Mouse (Mus musculus): ENCODE measurements around the gene Krt28. TPM values are rescaled to one million over a fixed set of nuclear protein-coding genes. Genes with fewer than 3 reads are reported as not detected.

Gene Krt28
- polyA plus RNA-seq (2012; rRNA removed) = not detected in 2 replicates

DNA sequence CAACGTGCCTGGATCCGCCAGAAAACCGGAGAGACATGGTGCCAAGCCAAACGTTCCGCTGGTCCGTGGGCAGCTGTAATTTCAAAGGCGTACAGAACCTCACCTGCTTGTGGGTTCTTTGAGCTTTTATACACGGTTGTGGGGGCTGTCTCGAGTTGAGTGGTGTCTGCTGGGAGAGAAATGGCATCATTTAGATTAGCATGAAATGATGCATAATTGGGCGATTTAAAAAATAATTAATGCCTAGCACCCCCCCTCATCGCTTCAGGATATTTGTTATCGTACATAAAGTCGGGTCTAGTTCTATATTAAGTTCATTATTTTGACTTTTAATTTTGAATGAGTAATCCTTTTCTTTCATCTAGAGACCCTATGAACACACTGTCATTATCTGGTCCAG lies at the start of gene Krt28:
Gene Krt28 (minus strand): TSS at position 101 of the 400 bp plus-strand sequence.
- Histone ChIP-seq H3K27ac (ENCODE audit: control insufficient read depth, insufficient read depth, low read length) (no peak within 1 kb of the TSS), H3K36me3 (ENCODE audit: control insufficient read depth, insufficient read depth, low read length) (no peaks in the 10 kb centered on the region), H3K4me1 (replicated peaks; ENCODE audit: control insufficient read depth, insufficient read depth, low read length) (peaks cover 7% of the 10 kb centered on the region), H3K27me3 (ENCODE audit: control insufficient read depth, insufficient read depth, low read length) (no peaks in the 10 kb centered on the region), H3K4me3 (ENCODE audit: control insufficient read depth, insufficient read depth, low read length) (no peak within 1 kb of the TSS)
- TF ChIP-seq CTCF (IDR thresholded peaks at IDR 0.05; ENCODE audit: borderline replicate concordance, control insufficient read depth, extremely low read depth, insufficient read depth, low read length, poor library complexity) = no peak
- no peak for TF ChIP-seq POLR2A (IDR thresholded peaks at IDR 0.05; ENCODE audit: control insufficient read depth, extremely low read depth, insufficient read depth, low read length, poor library complexity)
- WGBS = 85% methylated on average over 13 of the region's 13 CpGs
- DNase-seq = no peak

DNA sequence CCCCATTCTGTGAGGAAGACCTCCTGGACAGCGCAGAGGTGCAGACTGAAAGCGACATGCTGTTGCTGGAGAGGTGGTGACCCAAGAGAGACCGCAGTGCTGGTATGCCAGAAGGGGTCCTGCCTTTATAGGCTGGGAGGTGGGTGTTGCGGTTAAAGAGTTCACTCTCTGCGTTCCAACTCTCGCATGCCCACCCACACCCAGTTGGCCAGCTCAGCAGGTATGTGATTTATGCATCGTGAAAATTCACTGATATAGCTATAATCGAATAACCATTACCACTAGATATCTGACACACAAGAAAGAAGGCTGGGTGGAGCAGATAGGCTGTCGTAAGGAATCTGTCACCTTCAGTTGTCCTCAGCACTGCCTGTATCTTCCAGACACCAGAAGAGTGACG lies 47.5 kb upstream of the Krt28 start, which contains the start of gene Krt12:
Gene Krt12 (minus strand): TSS at position 101 of the 400 bp plus-strand sequence.
- 88% methylated on average over 10 of the region's 10 CpGs for WGBS
- H3K4me1 ChIP-seq (replicated peaks; ENCODE audit: control insufficient read depth, insufficient read depth, low read length) = no peaks in the 10 kb centered on the region
- DNase-seq = no peak
- H3K27ac ChIP-seq (ENCODE audit: control insufficient read depth, insufficient read depth, low read length) = no peak within 1 kb of the TSS
- TF ChIP-seq CTCF (IDR thresholded peaks at IDR 0.05; ENCODE audit: borderline replicate concordance, control insufficient read depth, extremely low read depth, insufficient read depth, low read length, poor library complexity) (no peak), POLR2A (IDR thresholded peaks at IDR 0.05; ENCODE audit: control insufficient read depth, extremely low read depth, insufficient read depth, low read length, poor library complexity) (no peak)
- no peak within 1 kb of the TSS for H3K4me3 ChIP-seq (ENCODE audit: control insufficient read depth, insufficient read depth, low read length)
- H3K27me3 ChIP-seq (ENCODE audit: control insufficient read depth, insufficient read depth, low read length) = no peaks in the 10 kb centered on the region
- no peaks in the 10 kb centered on the region for H3K36me3 ChIP-seq (ENCODE audit: control insufficient read depth, insufficient read depth, low read length)

DNA sequence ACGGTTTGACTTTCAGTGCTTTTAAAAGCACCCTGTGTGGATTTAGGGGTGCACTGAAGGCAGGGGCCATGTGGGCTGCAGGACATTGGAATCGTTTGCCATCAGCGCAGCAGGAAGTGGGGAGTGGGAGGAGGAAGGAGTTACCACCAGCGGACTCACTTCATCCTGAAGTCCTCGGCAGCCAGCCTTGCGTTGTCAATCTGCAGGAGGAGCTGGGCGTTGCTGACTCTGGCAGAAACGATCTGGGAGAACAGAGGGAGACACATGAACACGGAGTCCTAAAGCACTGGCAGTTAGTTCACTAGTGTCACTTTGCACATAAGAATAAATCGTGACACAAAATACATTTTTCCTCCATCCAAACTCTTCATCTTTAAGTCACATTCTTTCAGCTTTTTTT lies 45.9 kb upstream of the Krt28 start:
- no peak overlapping the region for H3K4me3 ChIP-seq (ENCODE audit: control insufficient read depth, insufficient read depth, low read length)
- DNase-seq = no peak
- 35% methylated on average over 10 of the region's 10 CpGs for WGBS
- no peaks in the 10 kb centered on the region for H3K4me1 ChIP-seq (replicated peaks; ENCODE audit: control insufficient read depth, insufficient read depth, low read length)
- no peaks in the 10 kb centered on the region for H3K27me3 ChIP-seq (ENCODE audit: control insufficient read depth, insufficient read depth, low read length)
- no peaks in the 10 kb centered on the region for H3K36me3 ChIP-seq (ENCODE audit: control insufficient read depth, insufficient read depth, low read length)
- TF ChIP-seq POLR2A (IDR thresholded peaks at IDR 0.05; ENCODE audit: control insufficient read depth, extremely low read depth, insufficient read depth, low read length, poor library complexity) (no peak), CTCF (IDR thresholded peaks at IDR 0.05; ENCODE audit: borderline replicate concordance, control insufficient read depth, extremely low read depth, insufficient read depth, low read length, poor library complexity) (no peak)
- no peak overlapping the region for H3K27ac ChIP-seq (ENCODE audit: control insufficient read depth, insufficient read depth, low read length)

DNA sequence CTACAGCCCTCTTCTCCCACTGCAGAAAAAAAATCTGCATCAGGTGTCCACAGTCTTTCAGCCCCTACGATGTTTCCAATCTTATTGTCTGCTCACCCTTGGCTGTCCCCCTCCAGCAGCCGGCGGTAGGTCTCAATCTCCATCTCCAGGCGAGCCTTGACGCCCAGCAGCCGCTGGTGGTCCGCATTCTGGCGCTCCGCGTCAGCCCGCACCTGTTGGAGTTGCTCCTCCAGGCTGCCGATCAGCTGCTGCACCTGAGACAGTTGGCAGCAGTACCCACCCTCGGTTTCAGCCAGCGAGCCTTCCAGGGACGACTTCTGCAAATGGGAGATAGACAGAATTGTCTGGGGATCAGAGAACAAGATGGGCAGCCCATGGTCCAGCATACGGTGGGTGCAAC lies 43.1 kb upstream of the Krt28 start:
- Histone ChIP-seq H3K36me3 (ENCODE audit: control insufficient read depth, insufficient read depth, low read length) (no peaks in the 10 kb centered on the region), H3K27me3 (ENCODE audit: control insufficient read depth, insufficient read depth, low read length) (no peaks in the 10 kb centered on the region), H3K27ac (ENCODE audit: control insufficient read depth, insufficient read depth, low read length) (no peak overlapping the region), H3K4me1 (replicated peaks; ENCODE audit: control insufficient read depth, insufficient read depth, low read length) (no peaks in the 10 kb centered on the region), H3K4me3 (ENCODE audit: control insufficient read depth, insufficient read depth, low read length) (no peak overlapping the region)
- no peak for DNase-seq
- 75% methylated on average over 16 of the region's 16 CpGs for WGBS
- TF ChIP-seq CTCF (IDR thresholded peaks at IDR 0.05; ENCODE audit: borderline replicate concordance, control insufficient read depth, extremely low read depth, insufficient read depth, low read length, poor library complexity) (no peak), POLR2A (IDR thresholded peaks at IDR 0.05; ENCODE audit: control insufficient read depth, extremely low read depth, insufficient read depth, low read length, poor library complexity) (no peak)

DNA sequence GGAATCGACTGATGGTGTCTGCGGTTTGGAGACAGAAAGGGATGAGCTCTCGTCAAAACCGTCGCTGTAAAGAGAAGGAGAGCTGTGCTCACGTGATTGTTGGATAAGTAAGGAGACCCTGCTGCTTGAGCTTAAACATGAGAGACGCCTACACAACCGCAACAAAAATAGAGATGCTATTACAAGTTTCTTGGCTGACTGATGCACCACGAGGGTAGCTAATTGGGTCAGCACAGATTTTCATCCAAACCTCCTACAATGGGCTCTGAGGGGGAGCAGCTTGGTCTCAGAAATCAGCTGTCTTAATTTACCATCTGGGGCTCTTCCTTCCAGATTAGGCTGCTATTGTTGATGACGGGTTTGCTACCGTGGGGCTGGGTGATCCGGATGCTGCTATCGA lies 42.2 kb upstream of the Krt28 start:
- TF ChIP-seq CTCF (IDR thresholded peaks at IDR 0.05; ENCODE audit: borderline replicate concordance, control insufficient read depth, extremely low read depth, insufficient read depth, low read length, poor library complexity) (no peak), POLR2A (IDR thresholded peaks at IDR 0.05; ENCODE audit: control insufficient read depth, extremely low read depth, insufficient read depth, low read length, poor library complexity) (no peak)

DNA sequence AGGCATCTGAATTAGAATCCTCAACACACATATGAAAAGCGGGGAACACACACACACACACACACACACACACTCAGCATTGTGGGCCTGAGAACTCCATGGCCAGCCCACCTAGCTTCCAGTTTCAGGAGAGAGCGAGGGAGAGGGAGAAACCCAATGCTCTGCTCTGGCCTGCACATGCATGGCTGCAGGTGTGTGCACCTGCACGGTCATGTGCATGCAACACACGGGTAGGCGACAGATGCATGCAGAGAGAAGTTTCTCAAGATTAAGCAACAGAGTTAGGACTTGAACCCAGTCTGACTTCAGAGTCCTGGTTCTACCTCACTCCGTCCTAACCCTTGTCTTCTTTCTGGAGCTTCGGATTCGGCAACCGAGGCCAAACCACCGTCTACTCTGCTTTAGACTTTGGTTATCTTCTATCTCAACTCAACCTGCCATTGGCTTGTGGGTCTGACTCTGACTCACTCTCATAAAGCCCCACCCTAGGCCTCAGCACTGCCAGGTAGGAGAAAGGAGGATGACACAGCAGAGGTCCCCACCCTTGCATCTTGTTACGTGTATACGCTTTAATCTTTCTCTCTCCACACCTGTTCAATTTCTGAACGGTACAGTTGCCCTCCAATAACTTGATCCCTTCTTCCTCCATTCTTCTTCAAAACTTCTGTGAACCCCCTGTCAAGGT lies 39.9 kb upstream of the Krt28 start:
- DNase-seq = no peak
- Histone ChIP-seq H3K4me3 (ENCODE audit: control insufficient read depth, insufficient read depth, low read length) (no peak overlapping the region), H3K27ac (ENCODE audit: control insufficient read depth, insufficient read depth, low read length) (no peak overlapping the region), H3K36me3 (ENCODE audit: control insufficient read depth, insufficient read depth, low read length) (no peaks in the 10 kb centered on the region), H3K4me1 (replicated peaks; ENCODE audit: control insufficient read depth, insufficient read depth, low read length) (no peaks in the 10 kb centered on the region), H3K27me3 (ENCODE audit: control insufficient read depth, insufficient read depth, low read length) (no peaks in the 10 kb centered on the region)
- 93% methylated on average over 13 of the region's 13 CpGs for WGBS
- TF ChIP-seq CTCF (IDR thresholded peaks at IDR 0.05; ENCODE audit: borderline replicate concordance, control insufficient read depth, extremely low read depth, insufficient read depth, low read length, poor library complexity) (no peak), POLR2A (IDR thresholded peaks at IDR 0.05; ENCODE audit: control insufficient read depth, extremely low read depth, insufficient read depth, low read length, poor library complexity) (no peak)

More for the DNA sequence above, 42.2 kb upstream of the Krt28 start:
- no peaks in the 10 kb centered on the region for H3K27me3 ChIP-seq (ENCODE audit: control insufficient read depth, insufficient read depth, low read length)
- no peaks in the 10 kb centered on the region for H3K4me1 ChIP-seq (replicated peaks; ENCODE audit: control insufficient read depth, insufficient read depth, low read length)
- WGBS = 88% methylated on average over 13 of the region's 13 CpGs
- no peak overlapping the region for H3K27ac ChIP-seq (ENCODE audit: control insufficient read depth, insufficient read depth, low read length)
- no peaks in the 10 kb centered on the region for H3K36me3 ChIP-seq (ENCODE audit: control insufficient read depth, insufficient read depth, low read length)
- DNase-seq = no peak
- no peak overlapping the region for H3K4me3 ChIP-seq (ENCODE audit: control insufficient read depth, insufficient read depth, low read length)

All from thymus, adult 2 months (tissue).